Mouse (Mus musculus) kidney, adult 18-20 months (tissue): ENCODE data around the gene Exosc10.

Source experiments
- DNase-seq: peaks from one replicate; pipeline ENCODE4 v3.0.0; 2021

Exosc10 gene

GRCm38 (mm10) chr4:148558297-148559000 lies at the start of gene Exosc10:
Exosc10 (plus strand) TSS chr4:148558429.
- DNase-seq, result peak; percentile 90

- no peak for DNase-seq
Observed at GRCm38 (mm10) chr4:148509450-148510084, 48.7 kb upstream of the Exosc10 start.

- no peak for DNase-seq
Observed at GRCm38 (mm10) chr4:148510691-148511090, 47.5 kb upstream of the Exosc10 start.

- DNase-seq, result no peak
Observed at GRCm38 (mm10) chr4:148511334-148511733, 46.9 kb upstream of the Exosc10 start.

- DNase-seq, result peak; percentile 47
Observed at GRCm38 (mm10) chr4:148513021-148513559, 45.1 kb upstream of the Exosc10 start.

GRCm38 (mm10) chr4:148515313-148515712 lies 42.9 kb upstream of the Exosc10 start:
- DNase-seq, result peak; percentile 73

GRCm38 (mm10) chr4:148517809-148518208 lies 40.4 kb upstream of the Exosc10 start:
- no peak for DNase-seq

- DNase-seq, result no peak
Observed at GRCm38 (mm10) chr4:148518235-148518795, 39.9 kb upstream of the Exosc10 start.

GRCm38 (mm10) chr4:148523538-148523937 lies 34.7 kb upstream of the Exosc10 start:
- DNase-seq, result no peak

GRCm38 (mm10) chr4:148527158-148527910 lies 30.9 kb upstream of the Exosc10 start:
- DNase-seq, result no peak

- DNase-seq, result no peak
Observed at GRCm38 (mm10) chr4:148530351-148530750, 27.9 kb upstream of the Exosc10 start.

- no peak for DNase-seq
Observed at GRCm38 (mm10) chr4:148530778-148531177, 27.5 kb upstream of the Exosc10 start.

GRCm38 (mm10) chr4:148531341-148531740 lies 26.9 kb upstream of the Exosc10 start:
- no peak for DNase-seq

- no peak for DNase-seq
Observed at GRCm38 (mm10) chr4:148532516-148532915, 25.7 kb upstream of the Exosc10 start.

- DNase-seq, result no peak
Observed at GRCm38 (mm10) chr4:148533613-148534328, 24.5 kb upstream of the Exosc10 start.

GRCm38 (mm10) chr4:148535876-148536275 lies 22.4 kb upstream of the Exosc10 start:
- no peak for DNase-seq

GRCm38 (mm10) chr4:148549106-148549505 lies 9.1 kb upstream of the Exosc10 start:
- no peak for DNase-seq

- DNase-seq, result no peak
Observed at GRCm38 (mm10) chr4:148557766-148558165, 463 bp upstream of the Exosc10 start.

- no peak for DNase-seq
Observed at GRCm38 (mm10) chr4:148562676-148563075, 4.4 kb downstream of the Exosc10 start.

- DNase-seq, result no peak
Observed at GRCm38 (mm10) chr4:148563595-148563994, 5.4 kb downstream of the Exosc10 start.

GRCm38 (mm10) chr4:148570138-148570537 lies 11.9 kb downstream of the Exosc10 start:
- no peak for DNase-seq

- DNase-seq, result no peak
Observed at GRCm38 (mm10) chr4:148570693-148571295, 12.6 kb downstream of the Exosc10 start.
